Mouse (Mus musculus) cortical plate, adult 2 months (tissue): ENCODE results near the gene Fgfr2. TPM values are rescaled to one million over a fixed set of nuclear protein-coding genes. Genes with fewer than 3 reads are reported as not detected.

Experiments used
- H3K27ac ChIP-seq: fragments of 200-500 bp; 2 replicates; pipeline ENCODE4 v1.5.1; 2012; ENCODE audit warnings: low read length, control low read depth, inconsistent platforms; ENCODE audit not compliant: insufficient read depth
- H3K4me1 ChIP-seq: fragments of 200-500 bp; 2 replicates; pipeline ENCODE4 v1.6.1; 2011; ENCODE audit warnings: low read length; ENCODE audit not compliant: control insufficient read depth, insufficient read depth
- H3K4me3 ChIP-seq: fragments of 200-500 bp; 2 replicates; pipeline ENCODE4 v1.5.1; 2011; ENCODE audit warnings: mild to moderate bottlenecking, low read length, control low read depth; ENCODE audit not compliant: insufficient read depth
- CTCF ChIP-seq: fragments of 200-500 bp; IDR thresholded peaks from 2 replicates; pipeline ENCODE4 v1.5.1; 2011; ENCODE audit warnings: mild to moderate bottlenecking, control low read depth, low read length; ENCODE audit not compliant: insufficient read depth; ENCODE audit errors: extremely low read depth
- POLR2A ChIP-seq: fragments of 200-500 bp; IDR thresholded peaks from 2 replicates; pipeline ENCODE4 v1.6.1; 2011; ENCODE audit warnings: mild to moderate bottlenecking, low read length, control low read depth; ENCODE audit not compliant: insufficient read depth; ENCODE audit errors: extremely low read depth
- polyA plus RNA-seq: library from polyadenylated mRNA; depleted of rRNA; stranded (reverse); fragments of >200 nt; gene quantifications from 2 replicates; pipeline ENCODE4 v1.2.3, GENCODE M21; 2012

Fgfr2 gene
- polyA plus RNA-seq, 1 experiment = 50.4 TPM

DNA sequence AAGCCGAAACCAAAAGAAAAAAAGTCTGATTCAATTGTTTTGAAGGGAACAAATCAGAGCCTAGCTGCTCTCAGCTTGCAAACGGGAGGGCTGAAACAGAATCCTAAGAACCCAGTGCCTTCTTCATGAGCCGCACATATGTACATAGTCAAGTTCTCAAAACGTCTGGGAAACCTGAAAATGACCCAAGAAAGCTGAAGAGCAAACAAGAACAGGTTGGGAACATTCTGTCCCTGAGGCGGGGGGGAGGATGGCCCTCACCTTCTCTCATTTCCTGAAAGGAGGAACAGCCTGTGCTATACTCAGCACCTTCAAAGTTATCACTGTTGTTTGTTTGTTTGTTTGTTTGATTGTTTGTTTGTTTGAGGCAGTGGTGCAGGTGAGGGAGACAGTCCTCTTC, 1816.4 kb downstream of the Fgfr2 start:
- Histone ChIP-seq H3K27ac (no peak overlapping the region), H3K4me3 (no peak overlapping the region), H3K4me1 (no peaks in the 10 kb centered on the region; the same call in 1 of the 2 replicates)
- no peak for TF ChIP-seq CTCF
- TF ChIP-seq POLR2A = no peak

DNA sequence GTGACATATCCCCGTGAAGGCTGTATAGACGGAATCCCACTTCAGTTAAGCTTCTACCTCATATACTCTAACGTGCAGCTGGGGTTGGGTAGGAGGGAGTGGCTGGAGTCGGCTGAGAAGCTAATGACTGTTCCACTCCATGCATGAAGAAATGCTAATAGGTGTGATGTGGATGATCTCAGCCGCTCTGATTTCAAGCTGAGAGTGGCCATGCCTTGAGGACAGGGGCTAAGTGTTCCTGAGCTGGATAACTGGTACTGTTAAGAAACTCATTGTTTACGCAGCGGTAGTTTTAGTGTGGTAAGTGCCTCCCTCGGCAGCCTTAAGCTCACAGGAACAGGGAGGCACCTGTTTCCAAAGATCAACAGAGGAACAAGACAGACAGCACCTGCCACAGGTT, 1819.8 kb downstream of the Fgfr2 start:
- H3K4me1 ChIP-seq = no peaks in the 10 kb centered on the region; the same call in 1 of the 2 replicates
- H3K27ac ChIP-seq = no peak overlapping the region
- no peak overlapping the region for H3K4me3 ChIP-seq
- TF ChIP-seq POLR2A = no peak
- no peak for TF ChIP-seq CTCF

GRCm38 (mm10) chr7:131297151-131297550, 1826.0 kb downstream of the Fgfr2 start:
- no peak for TF ChIP-seq POLR2A
- no peak for TF ChIP-seq CTCF
- H3K4me3 ChIP-seq = no peak overlapping the region
- no peak overlapping the region for H3K27ac ChIP-seq
- H3K4me1 ChIP-seq = no peaks in the 10 kb centered on the region

DNA sequence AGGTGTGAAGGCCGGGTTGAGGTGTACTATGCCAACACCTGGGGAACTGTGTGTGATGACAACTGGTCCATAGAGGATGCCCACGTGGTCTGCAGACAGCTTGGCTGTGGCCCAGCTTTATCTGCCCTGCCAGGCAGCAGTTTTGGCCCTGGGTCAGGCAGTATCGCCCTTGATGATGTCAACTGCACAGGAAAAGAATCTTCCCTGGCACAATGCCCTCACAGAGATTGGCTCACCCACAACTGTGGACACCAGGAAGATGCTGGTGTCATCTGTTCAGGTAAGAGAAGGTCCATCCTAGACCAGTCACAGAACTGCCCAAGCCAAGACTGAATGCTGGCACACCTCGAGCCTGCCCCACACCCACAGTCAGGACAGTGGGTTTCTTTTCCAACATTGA, 1857.3 kb downstream of the Fgfr2 start:
- Histone ChIP-seq H3K27ac (no peak overlapping the region), H3K4me3 (no peak overlapping the region), H3K4me1 (no peaks in the 10 kb centered on the region)
- TF ChIP-seq CTCF = no peak
- TF ChIP-seq POLR2A = no peak

- Histone ChIP-seq H3K4me3 (no peak overlapping the region), H3K27ac (no peak overlapping the region), H3K4me1 (no peaks in the 10 kb centered on the region)
- TF ChIP-seq CTCF = no peak
- TF ChIP-seq POLR2A = no peak
These were observed 1858.9 kb downstream of the Fgfr2 start for GRCm38 (mm10) chr7:131264251-131264650.

GRCm38 (mm10) chr7:131260946-131261345, 1862.2 kb downstream of the Fgfr2 start:
- Histone ChIP-seq H3K4me1 (no peaks in the 10 kb centered on the region), H3K4me3 (no peak overlapping the region), H3K27ac (no peak overlapping the region)
- no peak for TF ChIP-seq POLR2A
- TF ChIP-seq CTCF = no peak

DNA sequence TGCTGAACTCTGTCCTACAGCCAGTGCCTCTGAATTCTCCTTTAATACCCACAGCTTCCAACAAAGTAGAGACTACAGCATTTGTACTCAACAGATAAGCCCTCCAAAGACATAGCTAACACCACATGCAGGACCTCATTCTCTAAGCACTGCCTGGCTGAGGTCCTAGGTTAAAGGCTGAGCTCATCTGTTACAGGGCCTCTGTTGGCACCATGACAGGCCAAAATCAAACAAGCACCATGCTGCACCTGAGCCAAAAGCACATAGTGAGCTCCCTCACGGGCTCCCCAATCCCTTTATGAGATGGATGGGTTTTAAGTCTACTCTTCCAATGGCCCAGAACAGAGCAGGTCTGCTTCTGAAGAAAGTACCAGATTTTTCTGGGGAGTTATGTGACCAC, 1865.8 kb downstream of the Fgfr2 start:
- TF ChIP-seq POLR2A (no peak), CTCF (no peak)
- H3K4me1 ChIP-seq = no peaks in the 10 kb centered on the region
- no peak overlapping the region for H3K27ac ChIP-seq
- H3K4me3 ChIP-seq = no peak overlapping the region

- TF ChIP-seq CTCF = no peak
- no peak overlapping the region for H3K4me3 ChIP-seq
- H3K27ac ChIP-seq = no peak overlapping the region
- H3K4me1 ChIP-seq = no peaks in the 10 kb centered on the region
These were observed 1866.3 kb downstream of the Fgfr2 start for GRCm38 (mm10) chr7:131256841-131257240.

DNA sequence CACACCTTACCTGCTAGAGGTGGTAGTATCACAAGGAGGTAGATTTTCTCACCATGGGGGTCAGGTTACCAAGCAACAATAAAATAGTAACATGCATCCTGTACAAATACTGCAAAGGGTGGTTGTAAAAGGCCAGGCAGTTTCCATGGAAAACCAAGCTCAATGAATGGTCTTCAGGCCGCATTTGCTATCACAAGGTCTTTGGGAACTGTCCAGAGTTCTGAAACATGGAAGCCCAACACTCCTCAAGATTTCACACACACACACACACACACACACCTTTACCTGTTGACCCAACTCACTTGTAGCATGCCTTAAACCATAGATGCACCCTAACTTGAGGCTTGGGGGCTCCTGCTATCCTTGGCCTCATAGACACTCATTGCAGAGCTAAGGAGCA, 1878.2 kb downstream of the Fgfr2 start:
- Histone ChIP-seq H3K4me1 (no peaks in the 10 kb centered on the region), H3K4me3 (no peak overlapping the region)
- TF ChIP-seq POLR2A (no peak), CTCF (no peak)

GRCm38 (mm10) chr7:131236091-131236490, 1887.1 kb downstream of the Fgfr2 start:
- no peak for TF ChIP-seq POLR2A
- no peak for TF ChIP-seq CTCF
- Histone ChIP-seq H3K4me3 (no peak overlapping the region), H3K4me1 (no peaks in the 10 kb centered on the region), H3K27ac (no peak overlapping the region)

More for the DNA sequence above, 1878.2 kb downstream of the Fgfr2 start:
- no peak overlapping the region for H3K27ac ChIP-seq

DNA sequence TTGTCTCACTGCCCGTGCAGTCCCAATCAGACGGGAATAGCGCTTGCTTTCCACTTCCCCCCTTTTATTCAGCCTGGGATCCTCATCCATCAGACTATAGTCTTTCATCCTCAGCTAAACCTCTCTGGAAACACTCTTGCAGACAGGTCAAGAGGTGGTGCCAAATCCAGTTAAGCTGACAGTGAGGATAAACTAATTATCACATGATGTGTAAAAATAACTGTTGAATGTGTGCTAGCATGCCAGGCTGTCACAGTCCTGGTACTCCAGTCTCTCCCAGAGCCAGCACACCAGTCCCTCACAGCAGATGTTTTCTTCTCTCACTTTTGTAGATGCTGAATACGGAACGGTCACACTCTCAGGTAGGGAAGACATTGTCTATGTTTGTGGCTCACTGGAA, 1900.1 kb downstream of the Fgfr2 start:
- no peak overlapping the region for H3K4me3 ChIP-seq
- no peak overlapping the region for H3K27ac ChIP-seq
- no peak for TF ChIP-seq CTCF
- no peak for TF ChIP-seq POLR2A
- no peaks in the 10 kb centered on the region for H3K4me1 ChIP-seq
